Mouse (Mus musculus): ENCODE data around the gene Fam234a. TPM values are rescaled to one million over a fixed set of nuclear protein-coding genes. Genes with fewer than 3 reads are reported as not detected.

Fam234a gene
- polyA plus RNA-seq, 1 experiment from 2014 or later = 17.5 TPM

GRCm38 (mm10) chr17:26229776-26230175 lies 14.3 kb downstream of the Fam234a start:
- Histone ChIP-seq H3K4me2 (no peak overlapping the region), H3K4me1 (no peaks in the 10 kb centered on the region), H3K27ac (no peak overlapping the region), H3K36me3 (ENCODE audit: poor library complexity, severe bottlenecking) (no peaks in the 10 kb centered on the region), H3K27me3 (no peaks in the 10 kb centered on the region), H3K4me3 (no peak overlapping the region), H3K9me3 (replicated peaks) (no peaks in the 10 kb centered on the region), H3K9ac (no peak overlapping the region)
- no peak for ATAC-seq
- WGBS = 95% methylated on average over 5 of the region's 5 CpGs

DNA sequence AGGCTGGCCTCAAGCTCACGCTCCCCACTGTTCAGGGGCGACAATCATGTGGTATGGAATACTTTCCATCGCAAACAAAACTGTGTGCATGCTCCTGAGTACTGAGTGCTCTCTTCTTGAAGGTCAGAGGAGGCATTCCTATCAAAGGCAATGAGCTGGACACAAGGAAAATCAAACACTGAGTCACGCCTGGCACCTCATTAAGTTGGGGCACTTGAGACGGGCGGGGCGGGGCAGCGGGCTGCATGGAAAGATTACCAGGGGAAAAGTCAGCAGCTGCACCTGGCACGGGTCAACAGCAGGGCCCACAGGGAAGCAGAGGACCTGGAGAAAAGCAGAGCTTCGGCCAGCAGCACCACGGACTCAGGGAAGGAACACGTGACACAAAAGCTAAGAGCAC lies 18.9 kb downstream of the Fam234a start:
- Histone ChIP-seq H3K9ac (no peak overlapping the region), H3K4me2 (no peak overlapping the region), H3K4me1 (no peaks in the 10 kb centered on the region), H3K4me3 (no peak overlapping the region), H3K27ac (no peak overlapping the region), H3K36me3 (ENCODE audit: poor library complexity, severe bottlenecking) (no peaks in the 10 kb centered on the region), H3K27me3 (no peaks in the 10 kb centered on the region), H3K9me3 (replicated peaks) (no peaks in the 10 kb centered on the region)
- no peak for ATAC-seq
- 87% methylated on average over 12 of the region's 12 CpGs for WGBS

DNA sequence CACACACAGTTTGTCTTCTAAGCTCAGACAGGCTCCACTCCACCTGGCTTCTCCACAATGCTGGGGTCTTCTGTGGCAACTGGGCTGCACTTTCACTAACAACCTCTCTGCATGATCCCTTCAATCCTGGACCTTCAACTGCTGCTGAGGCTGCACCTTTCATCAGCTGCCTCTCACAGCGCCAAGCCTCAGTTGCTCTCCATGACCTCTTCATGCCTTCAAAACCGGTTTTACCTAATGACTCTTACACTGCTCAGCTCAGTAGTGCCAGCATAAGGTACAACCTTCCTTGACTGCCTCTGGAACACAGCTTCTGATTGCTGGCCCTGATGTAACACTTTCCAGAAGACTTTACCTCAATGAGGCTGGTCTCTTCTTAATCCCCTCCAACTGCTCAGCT lies 22.5 kb downstream of the Fam234a start:
- H3K4me2 ChIP-seq = no peak overlapping the region
- H3K36me3 ChIP-seq (ENCODE audit: poor library complexity, severe bottlenecking) = 0 out of 2 replicates have a peak, but pooled peaks cover 3% of the 10 kb centered on the region
- H3K4me1 ChIP-seq = no peaks in the 10 kb centered on the region
- WGBS = 76% methylated on average over 2 of the region's 2 CpGs
- H3K27ac ChIP-seq = no peak overlapping the region
- no peak for ATAC-seq
- H3K9me3 ChIP-seq (replicated peaks) = no peaks in the 10 kb centered on the region
- no peak overlapping the region for H3K4me3 ChIP-seq
- H3K9ac ChIP-seq = no peak overlapping the region
- no peaks in the 10 kb centered on the region for H3K27me3 ChIP-seq

DNA sequence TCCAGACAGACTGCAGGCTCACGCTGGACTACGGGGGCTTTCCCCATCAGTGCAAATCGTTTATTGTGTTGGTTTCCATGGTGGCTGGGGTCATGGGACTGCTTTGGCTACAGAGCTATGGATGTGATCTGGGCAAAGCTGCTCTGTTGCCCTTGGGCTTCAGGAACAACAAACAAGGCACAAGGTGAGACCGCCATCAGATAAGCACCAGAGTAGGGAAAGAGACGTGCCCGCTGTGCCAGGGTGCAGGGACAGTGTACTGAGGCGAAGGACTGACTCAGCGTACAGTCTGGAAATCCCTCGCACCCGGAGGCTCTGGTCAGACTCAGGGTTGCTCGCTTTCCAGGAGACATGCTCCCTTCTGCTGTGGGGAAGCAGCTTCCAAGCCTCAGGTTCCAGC lies 31.4 kb downstream of the Fam234a start:
- Histone ChIP-seq H3K4me1 (no peaks in the 10 kb centered on the region), H3K36me3 (ENCODE audit: poor library complexity, severe bottlenecking) (0 out of 2 replicates have a peak, but pooled peaks cover 8% of the 10 kb centered on the region), H3K9ac (no peak overlapping the region), H3K9me3 (replicated peaks) (no peaks in the 10 kb centered on the region), H3K27me3 (no peaks in the 10 kb centered on the region), H3K4me3 (no peak overlapping the region), H3K4me2 (no peak overlapping the region), H3K27ac (no peak overlapping the region)
- ATAC-seq = no peak
- WGBS = 87% methylated on average over 11 of the region's 11 CpGs

- no peak overlapping the region for H3K27ac ChIP-seq
- no peak for ATAC-seq
- 0 out of 2 replicates have a peak, but pooled peaks cover 8% of the 10 kb centered on the region for H3K36me3 ChIP-seq (ENCODE audit: poor library complexity, severe bottlenecking)
- H3K9me3 ChIP-seq (replicated peaks) = no peaks in the 10 kb centered on the region
- H3K4me1 ChIP-seq = no peaks in the 10 kb centered on the region
- no peaks in the 10 kb centered on the region for H3K27me3 ChIP-seq
- no peak overlapping the region for H3K9ac ChIP-seq
- H3K4me2 ChIP-seq = no peak overlapping the region
- WGBS = 90% methylated on average over 7 of the region's 7 CpGs
- H3K4me3 ChIP-seq = no peak overlapping the region
Measured at GRCm38 (mm10) chr17:26212241-26212640, 31.8 kb downstream of the Fam234a start.

- no peak for ATAC-seq
- 89% methylated on average over 12 of the region's 12 CpGs for WGBS
Measured at GRCm38 (mm10) chr17:26207686-26208085, 36.4 kb downstream of the Fam234a start, which contains the start of gene Arhgdig. TSS of gene Arhgdig (minus strand) at chr17:26207786.

GRCm38 (mm10) chr17:26206392-26206791 lies 37.6 kb downstream of the Fam234a start:
- H3K4me3 ChIP-seq = no peak overlapping the region
- H3K9me3 ChIP-seq (replicated peaks) = no peaks in the 10 kb centered on the region
- WGBS = 53% methylated on average over 1 of the region's 1 CpGs
- peaks cover 14% of the 10 kb centered on the region for H3K4me1 ChIP-seq
- H3K27me3 ChIP-seq = peaks cover 47% of the 10 kb centered on the region
- H3K4me2 ChIP-seq = no peak overlapping the region
- no peak overlapping the region for H3K27ac ChIP-seq
- no peak overlapping the region for H3K9ac ChIP-seq
- no peaks in the 10 kb centered on the region for H3K36me3 ChIP-seq (ENCODE audit: poor library complexity, severe bottlenecking)
- ATAC-seq = no peak

More at GRCm38 (mm10) chr17:26207686-26208085, 36.4 kb downstream of the Fam234a start, which contains the start of gene Arhgdig:
- H3K9me3 ChIP-seq (replicated peaks) = no peaks in the 10 kb centered on the region
- no peak within 1 kb of the TSS for H3K4me3 ChIP-seq
- H3K27ac ChIP-seq = no peak within 1 kb of the TSS
- peaks cover 10% of the 10 kb centered on the region for H3K4me1 ChIP-seq
- H3K9ac ChIP-seq = no peak within 1 kb of the TSS
- H3K27me3 ChIP-seq = peaks cover 34% of the 10 kb centered on the region
- H3K36me3 ChIP-seq (ENCODE audit: poor library complexity, severe bottlenecking) = no peaks in the 10 kb centered on the region
- H3K4me2 ChIP-seq = no peak within 1 kb of the TSS

GRCm38 (mm10) chr17:26204766-26205165 lies 39.3 kb downstream of the Fam234a start:
- WGBS = 28% methylated on average over 11 of the region's 11 CpGs

DNA sequence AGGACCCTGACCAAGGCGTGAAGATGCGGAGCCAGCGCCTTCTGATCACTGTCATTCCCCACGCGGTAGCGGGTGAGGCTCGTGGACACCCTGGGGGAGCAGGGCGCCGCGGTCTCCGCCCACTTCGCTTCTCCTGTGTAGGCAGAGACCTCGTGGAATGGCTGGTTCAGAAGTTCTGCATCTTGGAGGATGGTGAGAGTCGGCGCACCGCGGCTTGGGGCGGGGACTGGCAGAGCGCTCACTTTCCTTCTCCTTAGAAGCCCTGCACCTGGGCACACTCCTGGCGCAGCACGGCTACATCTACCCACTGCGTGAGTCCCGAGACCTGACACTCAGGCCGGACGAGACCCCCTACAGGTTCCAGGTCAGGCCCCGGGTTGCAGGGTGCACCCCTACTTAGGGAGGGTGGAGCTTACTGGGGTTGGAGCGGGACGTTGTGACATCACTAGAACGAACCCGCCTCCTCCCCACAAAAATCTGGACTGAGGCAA lies 40.7 kb downstream of the Fam234a start:
- Histone ChIP-seq H3K36me3 (ENCODE audit: poor library complexity, severe bottlenecking) (0 out of 2 replicates have a peak, but pooled peaks cover 5% of the 10 kb centered on the region), H3K4me3 (peak overlapping the region; percentile 43), H3K4me2 (peak overlapping the region; percentile 82), H3K4me1 (peaks cover 20% of the 10 kb centered on the region), H3K27me3 (peaks cover 73% of the 10 kb centered on the region), H3K9me3 (replicated peaks) (no peaks in the 10 kb centered on the region), H3K27ac (no peak overlapping the region), H3K9ac (peak overlapping the region; percentile 50)
- 1% methylated on average over 28 of the region's 30 CpGs for WGBS
- ATAC-seq = 0 out of 2 replicates have a peak, but pooled peaks have one; percentile 25

More at GRCm38 (mm10) chr17:26204766-26205165, 39.3 kb downstream of the Fam234a start:
- Histone ChIP-seq H3K9me3 (replicated peaks) (no peaks in the 10 kb centered on the region), H3K27me3 (peaks cover 64% of the 10 kb centered on the region), H3K4me3 (no peak overlapping the region), H3K36me3 (ENCODE audit: poor library complexity, severe bottlenecking) (no peaks in the 10 kb centered on the region), H3K9ac (no peak overlapping the region), H3K4me1 (peaks cover 20% of the 10 kb centered on the region), H3K27ac (no peak overlapping the region), H3K4me2 (no peak overlapping the region)
- ATAC-seq = no peak

DNA sequence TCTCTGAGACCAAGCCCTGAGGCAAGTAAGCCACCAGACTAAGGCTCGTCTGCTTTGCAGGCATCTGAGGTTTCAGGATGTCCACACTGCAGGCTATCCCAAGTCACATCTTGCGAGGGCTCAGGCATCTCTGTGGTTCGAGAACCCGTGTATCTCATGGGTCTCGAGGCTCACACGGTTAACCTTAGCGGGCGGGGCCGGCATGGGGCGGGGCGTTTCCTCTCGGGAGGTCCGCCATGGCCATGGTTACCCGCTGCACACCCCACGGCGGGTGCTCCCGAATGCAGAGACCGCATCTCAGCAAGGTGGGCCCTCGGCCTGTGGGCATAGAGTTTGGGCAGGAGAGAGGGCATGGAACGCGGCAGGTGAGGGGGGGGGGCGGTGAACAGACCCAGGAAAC lies 41.3 kb downstream of the Fam234a start, which contains the start of gene Rgs11:
TSS of gene Rgs11 (plus strand) at position 215 of the 400 bp plus-strand sequence.
- peaks cover 8% of the 10 kb centered on the region for H3K36me3 ChIP-seq (ENCODE audit: poor library complexity, severe bottlenecking)
- peak within 1 kb of the TSS; percentile 43 for H3K4me3 ChIP-seq
- 2% methylated on average over 22 of the region's 22 CpGs for WGBS
- H3K27me3 ChIP-seq = peaks cover 73% of the 10 kb centered on the region
- H3K4me2 ChIP-seq = peak within 1 kb of the TSS; percentile 94
- peak within 1 kb of the TSS; percentile 50 for H3K9ac ChIP-seq
- no peak for ATAC-seq
- no peaks in the 10 kb centered on the region for H3K9me3 ChIP-seq (replicated peaks)
- H3K27ac ChIP-seq = no peak within 1 kb of the TSS
- peaks cover 20% of the 10 kb centered on the region for H3K4me1 ChIP-seq

GRCm38 (mm10) chr17:26201998-26202397 lies 42.0 kb downstream of the Fam234a start:
- peak overlapping the region; percentile 94; the same call in 1 of the 2 replicates for H3K4me2 ChIP-seq
- peaks cover 15% of the 10 kb centered on the region for H3K36me3 ChIP-seq (ENCODE audit: poor library complexity, severe bottlenecking)
- ATAC-seq = no peak
- no peak overlapping the region for H3K9ac ChIP-seq
- no peak overlapping the region for H3K27ac ChIP-seq
- no peak overlapping the region for H3K4me3 ChIP-seq
- peaks cover 73% of the 10 kb centered on the region for H3K27me3 ChIP-seq
- no peaks in the 10 kb centered on the region for H3K9me3 ChIP-seq (replicated peaks)
- peaks cover 20% of the 10 kb centered on the region for H3K4me1 ChIP-seq

GRCm38 (mm10) chr17:26200831-26201705 lies 43.0 kb downstream of the Fam234a start:
- ATAC-seq = peak; percentile 75
- H3K36me3 ChIP-seq (ENCODE audit: poor library complexity, severe bottlenecking) = peaks cover 24% of the 10 kb centered on the region
- peaks cover 73% of the 10 kb centered on the region for H3K27me3 ChIP-seq
- peak overlapping the region; percentile 57 for H3K4me3 ChIP-seq
- peak overlapping the region; percentile 69 for H3K9ac ChIP-seq
- H3K4me2 ChIP-seq = peak overlapping the region; percentile 94
- H3K4me1 ChIP-seq = peaks cover 20% of the 10 kb centered on the region
- H3K9me3 ChIP-seq (replicated peaks) = no peaks in the 10 kb centered on the region
- no peak overlapping the region for H3K27ac ChIP-seq
- under 1% methylated on average over 45 of the region's 92 CpGs for WGBS
